Mouse (Mus musculus): ENCODE results near the gene Gm5965. TPM values are rescaled to one million over a fixed set of nuclear protein-coding genes. Genes with fewer than 3 reads are reported as not detected.

The Gm5965 gene
- polyA plus RNA-seq, 1 experiment: not detected

GRCm38 (mm10) chr16:88811827-88812226, 34.1 kb downstream of the Gm5965 start, which contains the start of gene Gm20741:
Gene Gm20741 (minus strand): TSS chr16:88812220.
- 77% methylated on average over 2 of the region's 2 CpGs for WGBS
- TF ChIP-seq POLR2A (IDR thresholded peaks at IDR 0.05; ENCODE audit: borderline replicate concordance, control insufficient read depth, low read depth, low read length) (no peak), CTCF (IDR thresholded peaks at IDR 0.05; ENCODE audit: control insufficient read depth, insufficient read depth, low read length) (no peak)
- no peak within 1 kb of the TSS for H3K27ac ChIP-seq (ENCODE audit: control insufficient read depth, insufficient read depth, low read depth, low read length, poor library complexity)
- no peaks in the 10 kb centered on the region for H3K4me1 ChIP-seq (ENCODE audit: control insufficient read depth, insufficient read depth, low read length)
- H3K4me3 ChIP-seq (replicated peaks; ENCODE audit: control insufficient read depth, low read depth, low read length): no peak within 1 kb of the TSS

- Histone ChIP-seq H3K27ac (ENCODE audit: control insufficient read depth, insufficient read depth, low read depth, low read length, poor library complexity) (no peak within 1 kb of the TSS), H3K4me3 (replicated peaks; ENCODE audit: control insufficient read depth, low read depth, low read length) (no peak within 1 kb of the TSS), H3K4me1 (ENCODE audit: control insufficient read depth, insufficient read depth, low read length) (no peaks in the 10 kb centered on the region)
- 60% methylated on average over 3 of the region's 3 CpGs for WGBS
- TF ChIP-seq CTCF (IDR thresholded peaks at IDR 0.05; ENCODE audit: control insufficient read depth, insufficient read depth, low read length) (no peak), POLR2A (IDR thresholded peaks at IDR 0.05; ENCODE audit: borderline replicate concordance, control insufficient read depth, low read depth, low read length) (no peak)
These were observed 42.4 kb downstream of the Gm5965 start, which contains the start of gene Krtap15 for GRCm38 (mm10) chr16:88820066-88820465. Gene Krtap15 (plus strand): TSS chr16:88820215.

GRCm38 (mm10) chr16:88823736-88824135, 46.0 kb downstream of the Gm5965 start:
- WGBS: 79% methylated on average over 3 of the region's 3 CpGs
- H3K4me3 ChIP-seq (replicated peaks; ENCODE audit: control insufficient read depth, low read depth, low read length): no peak overlapping the region
- no peaks in the 10 kb centered on the region for H3K4me1 ChIP-seq (ENCODE audit: control insufficient read depth, insufficient read depth, low read length)
- 0 out of 2 replicates have a peak, but pooled peaks have one; percentile 1 for TF ChIP-seq CTCF (IDR thresholded peaks at IDR 0.05; ENCODE audit: control insufficient read depth, insufficient read depth, low read length)
- no peak for TF ChIP-seq POLR2A (IDR thresholded peaks at IDR 0.05; ENCODE audit: borderline replicate concordance, control insufficient read depth, low read depth, low read length)
- no peak overlapping the region for H3K27ac ChIP-seq (ENCODE audit: control insufficient read depth, insufficient read depth, low read depth, low read length, poor library complexity)

DNA sequence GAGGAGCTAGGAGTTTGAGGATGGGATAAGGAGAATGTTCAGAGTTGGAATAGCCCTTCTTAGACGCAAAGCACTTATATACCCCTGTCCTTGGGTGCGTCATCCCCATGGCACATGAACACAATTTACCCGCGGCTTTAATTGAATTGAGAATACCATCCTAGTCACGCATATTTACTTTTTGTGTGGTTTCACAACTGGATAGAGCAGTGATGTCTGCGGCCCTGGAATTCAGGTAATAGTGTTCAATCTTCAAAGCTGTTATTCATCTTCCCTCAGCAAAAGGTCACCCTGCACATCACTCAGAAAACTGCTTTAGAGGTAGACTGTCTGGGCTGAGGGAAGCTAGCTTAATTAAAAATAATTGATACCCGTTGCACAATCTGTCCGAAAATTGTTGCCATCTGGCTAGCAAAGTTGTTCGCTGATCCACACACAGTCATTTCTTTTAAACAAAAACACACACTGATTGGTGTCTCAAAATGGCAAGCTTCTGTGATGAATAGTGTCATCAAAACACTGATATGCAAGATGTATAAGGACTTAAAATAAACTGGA, 48.5 kb downstream of the Gm5965 start, which contains the start of gene Krtap14:
Gene Krtap14 (minus strand): TSS at position 51 of the 558 bp plus-strand sequence.
- H3K4me1 ChIP-seq (ENCODE audit: control insufficient read depth, insufficient read depth, low read length): no peaks in the 10 kb centered on the region
- H3K4me3 ChIP-seq (replicated peaks; ENCODE audit: control insufficient read depth, low read depth, low read length): no peak within 1 kb of the TSS
- WGBS: 84% methylated on average over 9 of the region's 9 CpGs
- TF ChIP-seq POLR2A (IDR thresholded peaks at IDR 0.05; ENCODE audit: borderline replicate concordance, control insufficient read depth, low read depth, low read length): no peak
- no peak for TF ChIP-seq CTCF (IDR thresholded peaks at IDR 0.05; ENCODE audit: control insufficient read depth, insufficient read depth, low read length)
- no peak within 1 kb of the TSS for H3K27ac ChIP-seq (ENCODE audit: control insufficient read depth, insufficient read depth, low read depth, low read length, poor library complexity)

DNA sequence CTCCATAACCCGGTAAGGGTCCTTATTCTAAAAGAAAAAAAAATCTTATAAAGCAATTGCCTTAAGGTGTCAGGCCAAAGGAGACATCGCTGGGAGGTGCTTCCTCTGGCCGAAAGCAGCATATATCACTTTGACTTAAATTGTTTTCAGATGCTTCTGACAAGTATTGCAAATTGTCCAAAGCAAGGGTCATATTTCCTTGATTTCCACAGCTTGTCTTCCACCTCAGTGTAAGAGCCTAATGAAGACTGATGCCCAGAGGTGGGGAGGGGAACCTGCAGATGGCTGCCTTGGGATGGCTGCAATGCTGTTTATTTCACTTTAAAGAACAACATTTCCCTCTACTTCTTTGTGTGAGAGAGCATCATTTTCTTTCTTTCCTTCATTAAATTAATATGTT, 49.3 kb downstream of the Gm5965 start:
- Histone ChIP-seq H3K4me1 (ENCODE audit: control insufficient read depth, insufficient read depth, low read length) (no peaks in the 10 kb centered on the region), H3K4me3 (replicated peaks; ENCODE audit: control insufficient read depth, low read depth, low read length) (no peak overlapping the region), H3K27ac (ENCODE audit: control insufficient read depth, insufficient read depth, low read depth, low read length, poor library complexity) (no peak overlapping the region)
- TF ChIP-seq POLR2A (IDR thresholded peaks at IDR 0.05; ENCODE audit: borderline replicate concordance, control insufficient read depth, low read depth, low read length): no peak
- no peak for TF ChIP-seq CTCF (IDR thresholded peaks at IDR 0.05; ENCODE audit: control insufficient read depth, insufficient read depth, low read length)
- WGBS: 76% methylated on average over 3 of the region's 3 CpGs

Other genes starting within 250 kb of the Gm5965 start
- not detected in 2 replicates for gene Cldn8, start 214.7 kb upstream of the Gm5965 start, polyA plus RNA-seq (2011; ENCODE audit: insufficient read depth, insufficient read length, low replicate concordance, missing spikeins)
- not detected in 2 replicates for gene Krtap24-1, start 165.6 kb upstream of the Gm5965 start, polyA plus RNA-seq (2011; ENCODE audit: insufficient read depth, insufficient read length, low replicate concordance, missing spikeins)
- gene 2310079G19Rik, start 150.2 kb upstream of the Gm5965 start, polyA plus RNA-seq (2011; ENCODE audit: insufficient read depth, insufficient read length, low replicate concordance, missing spikeins): not detected in 2 replicates
- gene Krtap26-1, start 130.1 kb upstream of the Gm5965 start, polyA plus RNA-seq (2011; ENCODE audit: insufficient read depth, insufficient read length, low replicate concordance, missing spikeins): not detected in 2 replicates
- not detected in 2 replicates for gene Krtap27-1, start 106.2 kb upstream of the Gm5965 start, polyA plus RNA-seq (2011; ENCODE audit: insufficient read depth, insufficient read length, low replicate concordance, missing spikeins)
- gene 2310061N02Rik, start 69.9 kb upstream of the Gm5965 start, polyA plus RNA-seq (2011; ENCODE audit: insufficient read depth, insufficient read length, low replicate concordance, missing spikeins): not detected in 2 replicates
- not detected in 2 replicates for gene Krtap13-1, start 49.0 kb upstream of the Gm5965 start, polyA plus RNA-seq (2011; ENCODE audit: insufficient read depth, insufficient read length, low replicate concordance, missing spikeins)
- not detected in 2 replicates for gene Krtap13, start 26.3 kb upstream of the Gm5965 start, polyA plus RNA-seq (2011; ENCODE audit: insufficient read depth, insufficient read length, low replicate concordance, missing spikeins)
- gene 2310034C09Rik, start 19.0 kb upstream of the Gm5965 start, polyA plus RNA-seq (2011; ENCODE audit: insufficient read depth, insufficient read length, low replicate concordance, missing spikeins): not detected in 2 replicates
- not detected in 2 replicates for gene 2310057N15Rik, start 3.7 kb upstream of the Gm5965 start, polyA plus RNA-seq (2011; ENCODE audit: insufficient read depth, insufficient read length, low replicate concordance, missing spikeins)
- not detected in 2 replicates for gene Gm20741, start 34.3 kb downstream of the Gm5965 start, polyA plus RNA-seq (2011; ENCODE audit: insufficient read depth, insufficient read length, low replicate concordance, missing spikeins)
- not detected in 2 replicates for gene Krtap15, start 42.3 kb downstream of the Gm5965 start, polyA plus RNA-seq (2011; ENCODE audit: insufficient read depth, insufficient read length, low replicate concordance, missing spikeins)
- not detected in 2 replicates for gene Krtap14, start 48.2 kb downstream of the Gm5965 start, polyA plus RNA-seq (2011; ENCODE audit: insufficient read depth, insufficient read length, low replicate concordance, missing spikeins)
- not detected in 2 replicates for gene Krtap19-1, start 91.5 kb downstream of the Gm5965 start, polyA plus RNA-seq (2011; ENCODE audit: insufficient read depth, insufficient read length, low replicate concordance, missing spikeins)
- not detected in 2 replicates for gene Krtap19-2, start 96.4 kb downstream of the Gm5965 start, polyA plus RNA-seq (2011; ENCODE audit: insufficient read depth, insufficient read length, low replicate concordance, missing spikeins)
- gene Krtap19-3, start 100.1 kb downstream of the Gm5965 start, polyA plus RNA-seq (2011; ENCODE audit: insufficient read depth, insufficient read length, low replicate concordance, missing spikeins): not detected in 2 replicates
- gene Krtap19-4, start 107.2 kb downstream of the Gm5965 start, polyA plus RNA-seq (2011; ENCODE audit: insufficient read depth, insufficient read length, low replicate concordance, missing spikeins): not detected in 2 replicates
- gene Krtap19-5, start 118.6 kb downstream of the Gm5965 start, polyA plus RNA-seq (2011; ENCODE audit: insufficient read depth, insufficient read length, low replicate concordance, missing spikeins): not detected in 2 replicates
- gene Krtap19-9b, start 154.4 kb downstream of the Gm5965 start, polyA plus RNA-seq (2011; ENCODE audit: insufficient read depth, insufficient read length, low replicate concordance, missing spikeins): not detected in 2 replicates
- not detected in 2 replicates for gene Krtap16-3, start 185.0 kb downstream of the Gm5965 start, polyA plus RNA-seq (2011; ENCODE audit: insufficient read depth, insufficient read length, low replicate concordance, missing spikeins)
- gene Krtap22-2, start 232.9 kb downstream of the Gm5965 start, polyA plus RNA-seq (2011; ENCODE audit: insufficient read depth, insufficient read length, low replicate concordance, missing spikeins): not detected in 2 replicates
- gene Gm10229, start 237.4 kb downstream of the Gm5965 start, polyA plus RNA-seq (2011; ENCODE audit: insufficient read depth, insufficient read length, low replicate concordance, missing spikeins): not detected in 2 replicates

Data from bone marrow, adult 2 months (tissue).